Mouse (Mus musculus) liver, adult (tissue): ENCODE results near the gene Nsmce1.

Experiments used
- GATA4 ChIP-seq: IDR thresholded peaks from 2 replicates; pipeline ENCODE4 v1.6.1; 2014; ENCODE audit warnings: mild to moderate bottlenecking, low read length; ENCODE audit not compliant: insufficient replicate concordance

Nsmce1 gene

DNA sequence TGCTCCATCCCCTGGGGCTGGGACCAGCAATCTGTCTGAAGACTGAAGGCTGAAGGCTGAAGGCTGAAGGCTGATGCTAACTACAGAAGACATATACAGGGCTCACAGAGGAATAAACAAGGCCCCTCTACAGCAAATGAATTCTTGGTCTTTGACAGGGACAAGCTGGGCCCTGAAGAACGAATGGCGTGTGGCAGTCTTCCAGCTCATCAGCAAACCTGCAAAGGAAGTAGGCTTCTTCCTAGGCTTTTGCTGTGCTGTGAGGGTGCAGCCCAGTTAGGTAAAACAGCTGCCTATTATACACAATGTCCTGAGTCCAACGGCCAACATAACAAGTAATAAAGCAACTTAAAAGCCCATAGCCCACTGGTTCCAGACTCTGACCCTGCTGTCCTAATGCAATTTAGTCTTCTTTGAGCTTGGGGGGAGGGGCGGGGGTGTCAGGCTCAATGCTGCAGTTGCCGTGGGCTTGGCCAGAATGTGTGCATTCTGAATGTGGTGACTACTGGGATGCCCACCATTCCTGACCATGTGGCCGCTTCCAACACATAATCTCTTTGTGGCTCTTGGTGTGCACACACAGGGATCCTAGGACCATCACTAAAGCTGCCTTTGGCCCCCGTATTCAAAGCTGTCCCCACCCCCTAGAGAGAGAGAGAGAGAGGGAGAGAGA is 61.1 kb downstream of the Nsmce1 start:
- no peak for TF ChIP-seq GATA4

DNA sequence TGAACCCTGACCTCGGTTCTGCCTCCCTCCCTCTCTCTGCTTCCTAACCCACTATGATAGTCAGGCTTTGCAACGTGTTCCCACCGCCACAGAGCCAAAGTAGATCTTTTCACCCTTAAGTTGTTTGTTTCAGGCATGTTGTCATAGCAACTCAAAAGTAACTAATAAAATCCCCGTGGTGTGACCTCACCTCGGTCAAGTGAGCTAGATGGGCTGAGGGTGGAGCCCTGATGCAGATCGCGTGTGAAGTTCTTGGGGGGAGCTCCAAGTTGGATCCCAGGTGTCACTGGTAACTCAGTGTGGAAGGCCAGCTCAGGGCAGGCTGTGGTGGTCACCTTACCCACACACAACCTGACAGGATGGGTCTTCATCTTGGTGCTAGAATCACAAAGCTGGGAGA is 63.0 kb downstream of the Nsmce1 start:
- TF ChIP-seq GATA4, result no peak

DNA sequence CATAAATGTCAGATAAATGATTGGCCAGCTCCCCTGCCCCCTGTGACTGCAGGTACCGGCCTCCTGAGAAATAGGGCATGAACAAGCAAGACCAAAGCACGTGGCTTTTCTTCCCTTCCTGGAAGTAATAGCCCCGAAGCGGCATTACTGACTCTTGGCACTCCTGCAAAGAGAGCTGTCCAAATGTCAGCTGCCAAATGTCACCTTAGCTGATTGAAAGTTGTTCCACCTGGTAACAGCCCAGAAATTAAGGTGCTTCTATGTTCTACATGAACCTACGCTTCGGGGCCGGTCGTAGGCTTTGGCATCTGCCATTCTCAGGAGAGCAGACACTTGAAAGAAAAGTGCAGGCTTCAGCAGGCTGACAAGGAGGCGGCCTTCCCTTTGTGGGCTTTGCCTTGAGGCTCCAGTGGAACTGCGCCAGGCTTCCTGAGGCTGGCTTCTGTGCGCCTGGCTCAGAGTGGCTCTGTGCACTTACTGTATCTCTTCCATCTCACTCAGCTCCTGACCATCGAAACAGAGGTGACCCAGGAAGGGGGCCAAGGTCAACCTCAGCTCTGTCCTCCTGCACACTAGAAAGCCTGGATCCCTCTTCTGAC is 63.8 kb downstream of the Nsmce1 start:
- TF ChIP-seq GATA4, result no peak

DNA sequence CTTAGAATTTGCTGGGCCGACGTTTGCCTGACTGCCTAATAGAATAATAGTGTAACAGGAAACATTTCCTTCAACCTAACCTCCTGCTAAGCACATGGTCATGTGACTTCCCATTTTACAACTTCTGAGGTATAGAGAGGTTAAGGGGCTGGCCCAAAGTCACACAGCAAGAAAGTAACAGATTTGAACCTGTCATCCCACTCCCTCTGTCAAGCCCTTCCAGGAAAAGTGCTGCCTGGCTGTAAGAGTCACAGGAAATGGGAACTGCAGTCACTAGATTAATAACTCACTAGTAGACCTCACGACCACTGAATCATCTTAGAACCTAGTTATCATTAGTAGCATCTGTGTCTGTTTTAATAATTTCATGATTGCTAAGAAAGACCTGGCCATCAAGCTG is 68.3 kb downstream of the Nsmce1 start:
- TF ChIP-seq GATA4, result no peak

DNA sequence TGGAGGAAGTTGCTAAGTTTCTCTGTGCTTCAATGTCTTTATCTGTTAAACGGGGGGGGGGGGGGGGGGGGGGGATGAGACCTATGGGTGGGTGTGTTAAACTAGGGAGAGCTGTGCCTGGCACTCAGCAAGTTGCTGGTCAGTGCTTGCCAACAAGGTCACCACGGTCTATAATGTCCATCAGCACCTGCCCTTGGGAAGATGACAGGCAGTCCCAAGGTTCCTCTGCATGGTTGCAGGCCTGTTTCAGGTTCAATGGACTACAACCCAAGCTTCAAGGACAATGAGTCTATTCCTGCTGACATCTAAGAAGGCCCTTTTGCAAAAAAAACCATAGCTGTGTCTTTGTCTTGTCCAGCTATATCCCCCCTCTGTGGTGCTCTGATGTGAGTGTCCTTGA is 69.5 kb downstream of the Nsmce1 start:
- TF ChIP-seq GATA4, result no peak

DNA sequence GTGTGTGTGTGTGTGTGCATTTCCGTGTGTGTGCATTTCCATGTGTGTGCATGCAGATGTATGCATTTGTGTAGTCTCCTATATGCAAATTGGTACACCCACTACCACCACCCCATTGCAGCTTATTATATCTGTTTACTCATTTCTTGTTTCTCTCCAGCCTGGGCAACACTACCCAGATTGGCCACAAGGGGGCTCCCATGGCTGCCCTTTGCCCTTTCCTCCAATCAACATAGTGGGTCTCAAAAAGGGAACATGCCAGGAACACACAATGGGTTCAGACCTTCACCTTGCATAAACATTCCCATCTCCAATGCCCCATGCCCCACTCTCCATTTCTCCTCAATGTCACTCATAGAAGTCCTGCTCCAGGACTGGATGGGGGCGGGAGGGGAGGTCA is 71.2 kb downstream of the Nsmce1 start:
- TF ChIP-seq GATA4, result no peak

DNA sequence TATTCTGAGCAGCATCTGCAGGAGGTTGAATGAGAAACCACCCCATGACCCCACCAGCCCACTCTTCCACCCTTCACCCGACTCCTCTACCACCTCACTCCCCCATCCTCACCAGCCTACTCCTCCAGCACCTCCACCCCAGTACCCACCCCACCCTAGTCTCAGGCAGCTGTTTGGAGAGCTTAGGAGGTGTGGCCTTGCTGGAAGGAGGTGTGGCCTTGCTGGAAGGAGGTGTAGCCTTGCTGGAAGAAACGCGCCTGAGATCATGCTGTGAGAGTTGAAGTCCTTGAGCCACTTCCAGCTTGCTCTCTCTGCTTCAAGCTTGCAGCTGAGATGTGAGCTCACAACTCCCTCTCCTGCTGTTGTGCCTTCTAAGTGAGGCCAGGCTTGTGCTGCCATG is 73.0 kb downstream of the Nsmce1 start:
- no peak for TF ChIP-seq GATA4
